Mouse (Mus musculus): ENCODE results near the gene Mthfs. TPM values are rescaled to one million over a fixed set of nuclear protein-coding genes. Genes with fewer than 3 reads are reported as not detected.
A peak's percentile ranks its signal among the peaks of the same experiment; 100 is the strongest.
"Not testable (repeated sequence)": the region's sequence is repeated elsewhere in the genome, so short reads cannot be mapped to it uniquely, and the experiment has no call there.

Mthfs gene
- polyA plus RNA-seq, 1 experiment, result 23.5 TPM

DNA sequence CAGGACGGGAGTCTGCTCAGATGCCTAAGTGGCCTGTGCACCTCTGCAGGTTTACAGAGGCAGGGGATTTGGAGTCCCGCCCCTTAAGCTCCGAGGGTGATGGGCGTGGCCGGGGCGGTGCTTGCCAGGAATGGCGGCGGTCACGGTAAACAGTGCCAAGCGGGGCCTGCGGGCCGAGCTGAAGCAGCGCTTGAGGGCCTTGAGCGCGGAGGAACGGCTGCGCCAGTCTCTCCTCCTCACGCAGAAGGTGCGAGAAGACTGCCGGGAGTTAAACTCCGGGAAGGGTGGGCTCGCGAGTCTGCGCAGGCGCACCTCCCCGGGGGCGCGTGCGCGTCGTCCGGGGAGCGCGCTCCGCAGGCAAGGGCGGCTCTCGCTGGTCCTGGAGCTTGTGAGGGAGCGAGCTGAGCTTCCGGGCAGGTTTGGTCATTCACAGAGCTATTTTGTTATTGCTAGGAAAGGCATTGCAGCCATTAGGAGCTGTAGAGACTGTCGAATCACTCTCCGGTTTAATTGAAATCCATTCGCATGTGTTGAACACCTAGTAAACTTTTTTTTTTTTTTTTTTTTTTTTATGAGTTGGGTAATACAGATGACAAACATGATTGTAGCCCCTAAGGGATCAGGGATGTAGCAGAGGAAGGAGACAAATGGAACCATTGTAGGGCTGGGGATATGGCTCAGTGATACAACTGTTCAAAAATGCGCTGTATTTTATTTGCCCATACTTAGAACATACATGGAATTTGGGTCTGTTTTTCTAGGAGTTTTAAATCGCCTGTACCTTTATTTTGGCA is 786 bp downstream of the Mthfs start:
- H3K4me1 ChIP-seq (ENCODE audit: control insufficient read depth, insufficient read depth, low read length); H3K36me3 ChIP-seq (ENCODE audit: control insufficient read depth, insufficient read depth, low read length); H3K27me3 ChIP-seq (replicated peaks; ENCODE audit: control insufficient read depth, insufficient read depth, low read length): not testable (repeated sequence)
- WGBS, result 4% methylated on average over 10 of the region's 44 CpGs
- H3K27ac ChIP-seq (ENCODE audit: insufficient read depth, low read depth, low read length), result peak overlapping the region; percentile 93
- peak overlapping the region; percentile 63 for H3K4me3 ChIP-seq (ENCODE audit: insufficient read depth, low read depth, low read length)
- DNase-seq, result peak; percentile 93

DNA sequence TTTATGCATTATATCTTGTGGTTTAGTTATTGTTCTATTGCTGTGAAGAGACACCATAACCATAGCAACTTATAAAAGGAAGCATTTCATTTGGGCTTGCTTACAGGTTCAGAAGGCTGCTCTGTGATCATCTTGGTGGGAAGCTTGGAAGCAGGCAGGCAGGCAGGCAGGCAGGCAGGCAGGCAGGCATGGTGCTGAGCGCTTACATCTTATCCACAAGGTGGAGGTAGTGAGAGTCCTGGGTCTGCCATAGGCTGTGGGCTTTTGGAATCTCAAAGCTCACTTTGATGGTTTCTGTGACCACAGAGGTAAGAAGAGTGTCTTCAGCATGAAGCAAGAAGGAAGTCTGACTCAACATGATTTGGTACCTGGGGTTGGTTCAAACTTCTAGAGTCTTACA is 2.0 kb downstream of the Mthfs start:
- not testable (repeated sequence) for H3K27ac ChIP-seq (ENCODE audit: insufficient read depth, low read depth, low read length); H3K27me3 ChIP-seq (replicated peaks; ENCODE audit: control insufficient read depth, insufficient read depth, low read length); H3K4me3 ChIP-seq (ENCODE audit: insufficient read depth, low read depth, low read length); H3K36me3 ChIP-seq (ENCODE audit: control insufficient read depth, insufficient read depth, low read length); H3K4me1 ChIP-seq (ENCODE audit: control insufficient read depth, insufficient read depth, low read length)
- WGBS, result 60% methylated on average over 1 of the region's 1 CpGs
- DNase-seq, result peak; percentile 48

DNA sequence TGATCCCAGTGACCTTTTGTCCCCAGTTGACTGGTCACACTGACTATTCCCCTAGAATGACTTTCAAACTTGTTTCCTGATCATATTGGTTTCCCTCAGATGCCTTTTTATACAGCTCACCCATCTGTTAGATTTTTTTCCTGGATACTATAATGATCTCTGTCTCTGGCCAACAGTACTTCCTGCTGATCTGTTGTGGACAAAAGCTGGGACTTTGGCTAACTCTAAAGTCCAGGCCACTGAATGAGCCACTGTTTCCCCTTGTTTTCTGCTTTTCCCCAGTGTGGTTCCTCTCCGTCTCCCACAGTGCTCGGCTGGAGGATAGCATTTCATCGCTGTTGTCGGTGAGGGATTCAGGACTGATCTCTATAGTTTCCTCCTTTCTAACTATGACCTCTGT is 7.7 kb downstream of the Mthfs start:
- not testable (repeated sequence) for H3K4me1 ChIP-seq (ENCODE audit: control insufficient read depth, insufficient read depth, low read length); H3K27ac ChIP-seq (ENCODE audit: insufficient read depth, low read depth, low read length); H3K27me3 ChIP-seq (replicated peaks; ENCODE audit: control insufficient read depth, insufficient read depth, low read length); H3K4me3 ChIP-seq (ENCODE audit: insufficient read depth, low read depth, low read length); H3K36me3 ChIP-seq (ENCODE audit: control insufficient read depth, insufficient read depth, low read length)
- peak; percentile 42 for DNase-seq
- 84% methylated on average over 4 of the region's 4 CpGs for whole genome bisulfite sequencing

DNA sequence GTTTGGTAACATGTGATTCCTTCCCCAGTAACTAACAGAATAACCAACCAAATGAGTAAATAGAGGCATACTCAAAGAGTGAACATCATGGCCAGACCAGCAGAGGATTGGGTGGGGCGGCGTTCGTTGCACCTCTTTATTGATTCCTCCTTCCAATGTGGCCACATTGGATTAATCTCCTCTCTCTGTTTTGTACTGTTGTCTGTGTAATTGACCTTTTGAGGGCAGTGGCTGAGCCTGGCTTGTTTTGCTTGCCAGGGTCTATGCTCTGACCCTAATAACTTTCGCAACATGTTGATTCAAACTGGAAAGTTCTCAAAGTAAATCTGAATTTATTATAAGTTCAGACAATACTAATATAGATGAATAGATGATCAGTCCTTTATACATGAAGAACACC is 9.2 kb downstream of the Mthfs start:
- not testable (repeated sequence) for H3K4me1 ChIP-seq (ENCODE audit: control insufficient read depth, insufficient read depth, low read length); H3K4me3 ChIP-seq (ENCODE audit: insufficient read depth, low read depth, low read length); H3K36me3 ChIP-seq (ENCODE audit: control insufficient read depth, insufficient read depth, low read length); H3K27me3 ChIP-seq (replicated peaks; ENCODE audit: control insufficient read depth, insufficient read depth, low read length); H3K27ac ChIP-seq (ENCODE audit: insufficient read depth, low read depth, low read length); DNase-seq
- 100% methylated on average over 3 of the region's 4 CpGs for WGBS

DNA sequence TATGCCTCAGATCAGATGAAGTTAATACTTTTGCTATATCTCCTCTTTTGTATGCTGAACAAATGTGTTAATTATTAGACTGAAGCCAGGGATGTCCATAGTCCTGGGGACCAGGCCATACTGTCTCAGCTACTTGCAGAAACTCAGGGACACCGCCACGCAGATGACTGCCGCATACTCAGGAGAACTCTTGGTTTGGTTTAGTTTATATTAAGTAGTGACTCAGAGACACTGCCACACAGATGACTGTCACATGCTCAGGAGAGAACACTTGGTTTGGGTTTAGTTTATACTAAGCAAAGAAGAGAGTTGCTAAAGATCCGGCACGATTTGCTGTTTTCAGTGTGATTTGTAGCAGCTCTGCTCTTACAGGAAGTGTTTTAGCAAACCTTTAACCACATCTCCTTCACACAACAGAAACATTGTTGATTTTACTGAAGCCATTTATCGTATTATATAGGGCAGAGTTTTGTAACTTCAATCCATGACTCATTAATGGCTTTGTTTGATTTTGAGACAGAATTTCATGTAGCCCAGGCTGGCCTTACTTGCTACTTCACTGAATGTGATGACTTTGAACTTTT is 10.3 kb downstream of the Mthfs start:
- H3K36me3 ChIP-seq (ENCODE audit: control insufficient read depth, insufficient read depth, low read length); H3K4me1 ChIP-seq (ENCODE audit: control insufficient read depth, insufficient read depth, low read length); DNase-seq; H3K4me3 ChIP-seq (ENCODE audit: insufficient read depth, low read depth, low read length); H3K27ac ChIP-seq (ENCODE audit: insufficient read depth, low read depth, low read length); H3K27me3 ChIP-seq (replicated peaks; ENCODE audit: control insufficient read depth, insufficient read depth, low read length): not testable (repeated sequence)
- 75% methylated on average over 6 of the region's 6 CpGs for WGBS

DNA sequence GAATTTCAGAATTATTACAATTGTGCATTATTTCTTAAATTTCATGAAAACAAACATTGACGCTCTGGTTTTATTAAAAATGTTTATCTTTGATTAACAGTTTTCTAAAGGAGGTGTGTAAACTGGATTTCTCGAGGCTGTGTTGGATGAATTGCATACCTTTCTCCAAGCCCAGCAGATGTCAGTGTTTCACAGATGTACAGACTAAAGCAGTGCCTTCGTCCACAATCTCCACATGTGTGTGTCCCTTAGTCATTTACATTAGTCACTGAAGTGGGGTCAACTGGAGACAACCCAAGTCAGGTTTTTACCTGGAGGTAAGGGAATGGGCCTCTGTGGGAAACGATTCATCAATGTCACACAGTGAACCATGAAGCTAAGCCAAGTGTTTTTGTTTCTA is 15.6 kb downstream of the Mthfs start:
- WGBS, result 54% methylated on average over 4 of the region's 4 CpGs
- peak; percentile 31 for DNase-seq
- H3K27me3 ChIP-seq (replicated peaks; ENCODE audit: control insufficient read depth, insufficient read depth, low read length), result no peaks in the 10 kb centered on the region
- H3K4me3 ChIP-seq (ENCODE audit: insufficient read depth, low read depth, low read length), result no peak overlapping the region
- H3K4me1 ChIP-seq (ENCODE audit: control insufficient read depth, insufficient read depth, low read length), result no peaks in the 10 kb centered on the region
- H3K36me3 ChIP-seq (ENCODE audit: control insufficient read depth, insufficient read depth, low read length), result no peaks in the 10 kb centered on the region
- H3K27ac ChIP-seq (ENCODE audit: insufficient read depth, low read depth, low read length), result no peak overlapping the region
- TF ChIP-seq POLR2A (IDR thresholded peaks at IDR 0.05; ENCODE audit: low read depth, low read length) (no peak), CTCF (conservative IDR thresholded peaks at IDR 0.05; ENCODE audit: insufficient read depth, insufficient read length, low read depth, low read length) (no peak)

DNA sequence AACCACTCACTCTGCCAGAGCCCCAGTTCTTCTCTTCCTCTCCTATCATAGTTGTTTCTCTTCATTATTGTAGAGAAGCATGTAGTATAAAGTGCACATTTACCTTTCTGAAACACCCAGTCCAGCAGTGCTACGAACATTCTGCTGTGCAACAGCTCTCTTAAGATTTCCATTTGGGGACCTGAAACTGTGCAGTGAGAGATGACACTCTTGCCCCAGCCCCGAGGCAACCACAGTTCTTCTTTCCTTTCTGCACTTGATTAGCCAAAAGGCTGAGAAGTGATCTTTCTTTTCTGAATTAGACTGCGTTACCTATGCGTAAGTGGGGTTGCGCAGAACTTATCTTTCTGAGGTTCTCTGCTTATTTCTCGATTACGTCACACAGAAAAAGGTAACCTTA is 17.6 kb downstream of the Mthfs start:
- no peak for DNase-seq
- H3K27ac ChIP-seq (ENCODE audit: insufficient read depth, low read depth, low read length), result no peak overlapping the region
- TF ChIP-seq POLR2A (IDR thresholded peaks at IDR 0.05; ENCODE audit: low read depth, low read length), result no peak
- TF ChIP-seq CTCF (conservative IDR thresholded peaks at IDR 0.05; ENCODE audit: insufficient read depth, insufficient read length, low read depth, low read length), result no peak
- no peaks in the 10 kb centered on the region for H3K36me3 ChIP-seq (ENCODE audit: control insufficient read depth, insufficient read depth, low read length)
- H3K4me3 ChIP-seq (ENCODE audit: insufficient read depth, low read depth, low read length), result no peak overlapping the region
- H3K27me3 ChIP-seq (replicated peaks; ENCODE audit: control insufficient read depth, insufficient read depth, low read length), result no peaks in the 10 kb centered on the region
- no peaks in the 10 kb centered on the region for H3K4me1 ChIP-seq (ENCODE audit: control insufficient read depth, insufficient read depth, low read length)
- 89% methylated on average over 7 of the region's 7 CpGs for WGBS

DNA sequence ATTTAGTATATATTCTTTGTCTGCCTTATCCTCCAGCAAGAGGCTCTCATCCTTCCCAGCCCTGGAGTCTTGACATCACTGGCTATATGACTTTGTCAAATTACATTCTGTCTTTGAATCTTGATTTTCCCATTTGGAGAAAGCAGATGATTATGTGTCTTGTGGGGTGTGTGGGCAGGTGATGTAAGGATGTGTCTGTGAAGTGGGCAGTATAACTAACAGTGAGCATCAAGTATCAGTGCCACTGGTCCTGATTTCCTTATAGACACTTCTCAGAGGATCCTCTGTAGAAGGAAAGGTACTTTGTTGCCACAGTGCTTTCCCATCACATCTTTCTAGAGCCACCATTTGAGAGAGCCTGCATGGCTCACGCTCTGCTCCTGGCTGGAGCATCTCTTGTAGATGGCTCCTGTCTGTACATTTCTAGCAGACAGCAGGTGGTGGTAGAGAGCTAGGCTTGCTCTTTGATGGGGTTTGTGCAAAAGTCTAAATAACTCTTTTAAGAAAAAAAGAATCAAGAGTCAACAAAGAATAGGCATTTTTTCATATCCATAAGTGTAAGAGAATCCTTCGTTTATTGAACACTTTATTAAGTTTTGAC is 20.5 kb downstream of the Mthfs start:
- DNase-seq, result peak; percentile 30
- H3K27me3 ChIP-seq (replicated peaks; ENCODE audit: control insufficient read depth, insufficient read depth, low read length); H3K36me3 ChIP-seq (ENCODE audit: control insufficient read depth, insufficient read depth, low read length); H3K27ac ChIP-seq (ENCODE audit: insufficient read depth, low read depth, low read length); H3K4me1 ChIP-seq (ENCODE audit: control insufficient read depth, insufficient read depth, low read length); H3K4me3 ChIP-seq (ENCODE audit: insufficient read depth, low read depth, low read length): not testable (repeated sequence)
- peak; percentile 25; the same call in 1 of the 2 replicates for TF ChIP-seq CTCF (conservative IDR thresholded peaks at IDR 0.05; ENCODE audit: insufficient read depth, insufficient read length, low read depth, low read length)
- WGBS, result 65% methylated on average over 2 of the region's 2 CpGs

DNA sequence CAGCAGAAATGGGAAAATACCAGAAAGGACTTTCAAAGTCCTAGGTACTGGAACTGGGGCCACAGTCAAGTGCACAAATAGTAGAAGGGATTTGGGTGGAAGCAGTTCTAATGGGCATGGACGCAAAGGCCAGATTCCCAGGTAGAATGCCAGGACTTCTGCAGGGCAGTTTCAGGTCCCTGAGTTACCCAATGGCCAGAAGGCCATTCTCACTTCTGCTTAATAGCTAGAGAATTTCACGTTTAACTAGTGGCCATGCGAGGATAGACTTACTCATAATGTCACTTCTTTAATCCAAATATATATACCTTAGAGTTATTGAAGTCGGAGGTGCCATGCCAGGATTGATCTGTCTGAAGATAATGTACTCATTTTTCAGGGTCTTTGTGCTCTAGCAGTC is 26.7 kb downstream of the Mthfs start:
- H3K27me3 ChIP-seq (replicated peaks; ENCODE audit: control insufficient read depth, insufficient read depth, low read length); H3K4me3 ChIP-seq (ENCODE audit: insufficient read depth, low read depth, low read length); DNase-seq; H3K27ac ChIP-seq (ENCODE audit: insufficient read depth, low read depth, low read length); H3K4me1 ChIP-seq (ENCODE audit: control insufficient read depth, insufficient read depth, low read length); H3K36me3 ChIP-seq (ENCODE audit: control insufficient read depth, insufficient read depth, low read length): not testable (repeated sequence)
- WGBS, result 87% methylated on average over 4 of the region's 4 CpGs

DNA sequence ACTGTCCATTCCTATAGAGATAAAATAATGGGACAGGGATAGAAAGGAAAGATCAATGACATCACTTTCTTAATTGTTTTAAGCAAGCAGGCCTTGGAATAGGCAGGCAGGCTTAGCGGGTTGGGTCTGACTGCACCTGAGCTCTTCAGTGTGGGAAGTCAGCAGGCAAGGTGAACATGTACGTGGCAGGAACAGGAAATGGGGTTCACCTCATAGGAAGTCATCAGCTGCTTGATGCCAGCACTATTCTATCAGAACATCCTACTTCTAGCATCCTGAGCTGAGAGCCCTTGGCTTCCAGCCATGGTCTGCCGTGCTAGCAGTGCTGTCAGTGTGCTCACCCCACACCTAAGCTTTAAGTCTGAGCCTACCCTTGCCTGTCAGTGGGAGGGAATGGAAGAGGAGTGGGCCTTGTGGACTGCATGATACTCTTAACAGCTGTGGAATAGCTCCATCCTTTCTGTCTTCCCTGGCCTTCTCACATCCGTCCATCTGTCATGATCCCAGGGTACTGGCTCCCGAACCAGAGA is 28.6 kb downstream of the Mthfs start:
- 80% methylated on average over 4 of the region's 5 CpGs for WGBS
- DNase-seq; H3K27me3 ChIP-seq (replicated peaks; ENCODE audit: control insufficient read depth, insufficient read depth, low read length); H3K4me1 ChIP-seq (ENCODE audit: control insufficient read depth, insufficient read depth, low read length); H3K4me3 ChIP-seq (ENCODE audit: insufficient read depth, low read depth, low read length); H3K36me3 ChIP-seq (ENCODE audit: control insufficient read depth, insufficient read depth, low read length); H3K27ac ChIP-seq (ENCODE audit: insufficient read depth, low read depth, low read length): not testable (repeated sequence)

Measured in kidney, adult 2 months (tissue).